Mouse (Mus musculus) bone marrow, adult 2 months (tissue): Measurements from ENCODE around the gene Capn5.

ENCODE experiments used
- CTCF ChIP-seq: fragments of 200-500 bp; IDR thresholded peaks from 2 replicates; pipeline ENCODE4 v1.5.1; 2011; ENCODE audit warnings: low read length, control low read depth; ENCODE audit not compliant: control insufficient read depth, insufficient read depth
- POLR2A ChIP-seq: fragments of 200-500 bp; IDR thresholded peaks from 2 replicates; pipeline ENCODE4 v1.6.1; 2011; ENCODE audit warnings: low read depth, mild to moderate bottlenecking, control low read depth, low read length, borderline replicate concordance; ENCODE audit not compliant: control insufficient read depth

DNA sequence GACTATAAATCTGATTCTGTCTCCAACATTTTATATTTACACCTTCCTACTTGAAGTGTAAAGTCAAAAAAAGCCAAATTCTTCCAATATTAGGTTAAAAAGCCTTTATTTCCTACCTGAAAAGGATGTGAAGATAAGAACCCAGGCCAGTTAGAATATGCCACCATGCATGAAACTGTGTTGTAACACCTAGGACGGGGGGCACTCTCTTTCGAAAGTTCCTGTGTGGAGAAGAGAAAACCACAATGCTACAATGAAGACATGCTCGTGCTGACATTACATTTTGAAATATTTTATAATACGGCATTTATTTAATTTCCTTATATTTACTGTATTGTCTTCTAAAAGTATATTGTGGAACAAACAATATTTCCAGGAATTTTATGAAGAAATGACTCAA, 45.7 kb upstream of the Capn5 start:
- TF ChIP-seq CTCF (no peak), POLR2A (no peak)
